Mouse (Mus musculus) heart, postnatal 0 days (tissue): ENCODE data around the gene Pbx4.

Source experiments
- CTCF ChIP-seq: IDR thresholded peaks from 2 replicates; pipeline ENCODE4 v1.5.1; 2016; ENCODE audit warnings: antibody characterized with exemption, control low read depth, low read depth
- EP300 ChIP-seq: IDR thresholded peaks from 2 replicates; pipeline ENCODE4 v1.6.1; 2016; ENCODE audit warnings: antibody characterized with exemption, low read depth

DNA sequence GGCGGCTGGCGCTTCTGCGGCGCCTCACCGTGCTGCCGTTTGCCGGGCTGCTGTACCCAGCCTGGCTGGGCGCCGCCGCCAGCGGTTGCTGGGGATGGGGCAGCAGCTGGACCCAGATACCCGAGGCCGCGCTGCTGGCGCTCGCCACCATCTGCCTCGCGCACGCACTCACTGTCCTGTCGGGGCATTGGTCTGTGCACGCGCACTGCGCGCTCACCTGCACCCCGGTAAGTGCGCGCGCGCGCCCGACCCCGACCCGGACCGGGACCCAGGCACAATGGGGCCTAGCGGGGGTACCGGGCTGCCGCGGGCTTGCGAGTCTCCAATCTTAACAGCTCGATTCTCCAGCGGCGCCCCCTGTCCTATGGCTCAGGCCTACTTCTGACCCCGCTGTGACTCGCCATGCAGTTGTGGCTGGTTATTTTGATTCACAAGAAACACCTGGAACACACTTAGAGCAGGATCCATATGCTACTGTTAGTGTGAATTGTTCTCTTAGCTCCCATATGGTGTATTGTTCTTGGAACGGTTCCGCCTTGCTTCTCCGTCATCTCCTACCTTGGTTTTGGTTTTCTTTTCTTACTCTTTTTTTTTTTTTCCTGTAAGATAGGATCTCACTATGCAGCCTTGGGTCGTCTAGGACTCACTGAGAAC, 40.7 kb upstream of the Pbx4 start:
- TF ChIP-seq CTCF = no peak
- no peak for TF ChIP-seq EP300
